Mouse (Mus musculus): ENCODE results near the gene Bpgm.

The Bpgm gene

GRCm38 (mm10) chr6:34475974-34476794 is at the start of gene Bpgm:
Bpgm (plus strand) TSS chr6:34476207.
- peak; percentile 98 for DNase-seq (ENCODE audit: low spot score)

GRCm38 (mm10) chr6:34439006-34439405 is 37.0 kb upstream of the Bpgm start:
- no peak for DNase-seq (ENCODE audit: low spot score)

GRCm38 (mm10) chr6:34441556-34442257 is 34.3 kb upstream of the Bpgm start:
- no peak for DNase-seq (ENCODE audit: low spot score)

- no peak for DNase-seq (ENCODE audit: low spot score)
Observed at GRCm38 (mm10) chr6:34443791-34444190, 32.2 kb upstream of the Bpgm start.

- peak; percentile 82 for DNase-seq (ENCODE audit: low spot score)
Observed at GRCm38 (mm10) chr6:34447961-34448360, 28.0 kb upstream of the Bpgm start.

GRCm38 (mm10) chr6:34448696-34449095 is 27.3 kb upstream of the Bpgm start:
- DNase-seq (ENCODE audit: low spot score): no peak

- DNase-seq (ENCODE audit: low spot score): no peak
Observed at GRCm38 (mm10) chr6:34452963-34453770, 22.8 kb upstream of the Bpgm start.

GRCm38 (mm10) chr6:34459456-34459855 is 16.6 kb upstream of the Bpgm start:
- DNase-seq (ENCODE audit: low spot score): no peak

GRCm38 (mm10) chr6:34460651-34461050 is 15.4 kb upstream of the Bpgm start:
- no peak for DNase-seq (ENCODE audit: low spot score)

GRCm38 (mm10) chr6:34463582-34463981 is 12.4 kb upstream of the Bpgm start:
- DNase-seq (ENCODE audit: low spot score): no peak

- DNase-seq (ENCODE audit: low spot score): no peak
Observed at GRCm38 (mm10) chr6:34471434-34472110, 4.4 kb upstream of the Bpgm start.

GRCm38 (mm10) chr6:34473346-34473745 is 2.7 kb upstream of the Bpgm start:
- DNase-seq (ENCODE audit: low spot score): no peak

- no peak for DNase-seq (ENCODE audit: low spot score)
Observed at GRCm38 (mm10) chr6:34474031-34474430, 2.0 kb upstream of the Bpgm start.

- DNase-seq (ENCODE audit: low spot score): no peak
Observed at GRCm38 (mm10) chr6:34475391-34475790, 616 bp upstream of the Bpgm start.

GRCm38 (mm10) chr6:34478036-34478435 is 2.0 kb downstream of the Bpgm start:
- no peak for DNase-seq (ENCODE audit: low spot score)

GRCm38 (mm10) chr6:34478677-34479360 is 2.8 kb downstream of the Bpgm start:
- no peak for DNase-seq (ENCODE audit: low spot score)

- no peak for DNase-seq (ENCODE audit: low spot score)
Observed at GRCm38 (mm10) chr6:34479531-34479930, 3.5 kb downstream of the Bpgm start.

- no peak for DNase-seq (ENCODE audit: low spot score)
Observed at GRCm38 (mm10) chr6:34480749-34481148, 4.7 kb downstream of the Bpgm start.

- DNase-seq (ENCODE audit: low spot score): no peak
Observed at GRCm38 (mm10) chr6:34481349-34481748, 5.3 kb downstream of the Bpgm start.

GRCm38 (mm10) chr6:34482842-34483241 is 6.8 kb downstream of the Bpgm start:
- DNase-seq (ENCODE audit: low spot score): peak; percentile 18

- no peak for DNase-seq (ENCODE audit: low spot score)
Observed at GRCm38 (mm10) chr6:34483390-34483789, 7.4 kb downstream of the Bpgm start.

All from urinary bladder, postnatal 14 days (tissue).